10 mouse cellular contexts compared by ENCODE assay signal in the genomic region with DNA sequence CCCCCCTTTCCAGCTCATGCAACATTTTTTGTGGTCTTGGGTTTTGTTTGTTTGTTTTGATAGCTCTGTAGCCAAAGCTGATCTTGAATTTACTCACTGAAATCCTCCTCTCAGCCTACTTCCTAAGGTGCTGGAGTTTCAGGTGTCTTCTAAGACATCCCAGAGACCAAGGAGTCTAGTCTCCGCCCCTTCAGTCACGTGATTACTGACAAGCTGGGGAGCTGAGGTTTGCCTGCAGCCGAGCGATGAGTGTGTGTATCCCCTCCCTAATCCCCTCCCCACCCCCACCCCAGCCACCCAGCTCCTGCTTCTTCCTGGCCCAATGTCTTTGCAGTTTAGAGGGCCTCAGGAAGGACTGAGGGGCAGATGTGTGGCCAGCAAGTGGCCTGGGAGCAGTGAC. TPM values are rescaled to one million over a fixed set of nuclear protein-coding genes. Genes with fewer than 3 reads are reported as not detected.
A peak's percentile ranks its signal among the peaks of the same experiment; 100 is the strongest.
DNase-seq lines count a peak whose midpoint lies in the region; ATAC-seq and TF ChIP-seq lines count a peak whose summit lies in the region.
"Had no signal": no experiment of that assay in that cellular context is flagged by ENCODE, and none has a peak within 500 bp of the region (broad histone marks: within the 10 kb centered on the region; RNA-seq: fewer than 3 reads in every experiment).

No protein-coding gene starts in this region.

- no peaks in the 10 kb centered on the region for H3K9me3 ChIP-seq in lung, embryonic 14.5 days (ENCODE audit: low read depth, low read length)
- no peaks in the 10 kb centered on the region for H3K9me3 ChIP-seq in embryonic facial prominence, embryonic 11.5 days (replicated peaks; ENCODE audit: control insufficient read depth, low read length)
- no peaks in the 10 kb centered on the region for H3K9me3 ChIP-seq in intestine, embryonic 16.5 days (ENCODE audit: control insufficient read depth, low read length)
- H3K9me3 ChIP-seq in neural tube, embryonic 14.5 days (ENCODE audit: control insufficient read depth, low read length) = no peaks in the 10 kb centered on the region

- no peak for ATAC-seq in lung, embryonic 14.5 days (ENCODE audit: insufficient read depth)
- no peak; the same call in 1 of the 2 replicates for ATAC-seq in embryonic facial prominence, embryonic 11.5 days (replicated peaks; ENCODE audit: insufficient number of reproducible peaks, low FRiP score, low TSS enrichment, low read depth)
- ATAC-seq in intestine, embryonic 16.5 days = no peak
- no peak for ATAC-seq in neural tube, embryonic 14.5 days (ENCODE audit: low read depth)

- intact Hi-C loops in left cerebral cortex, postnatal 25 days (cut with DNase I) = no loop called here

- peak; percentile 40 for DNase-seq in lung, embryonic 14.5 days
- no peak for DNase-seq in lung, postnatal 4 days
- DNase-seq in embryonic facial prominence, embryonic 11.5 days (ENCODE audit: low spot score) = peak; percentile 62
- DNase-seq in kidney, postnatal 14 days = no peak
- no peak for DNase-seq in heart, adult 9 months (ENCODE audit: low spot score in 2 of 2)
- DNase-seq in left cerebral cortex, postnatal 25 days (ENCODE audit: low spot score in 2 of 2) = no peak

- H3K4me2 ChIP-seq in lung, embryonic 14.5 days = no peak overlapping the region; the same call in 1 of the 2 replicates
- peak overlapping the region; percentile 7; the same call in 1 of the 2 replicates for H3K4me2 ChIP-seq in embryonic facial prominence, embryonic 11.5 days (ENCODE audit: low read depth, low read length)
- H3K4me2 ChIP-seq in intestine, embryonic 16.5 days (ENCODE audit: low read depth, low read length) = no peak overlapping the region
- peak overlapping the region; percentile 80; the same call in 1 of the 2 replicates for H3K4me2 ChIP-seq in neural tube, embryonic 14.5 days (ENCODE audit: low read depth, low read length)

- peak overlapping the region; percentile 40; the same call in 1 of the 2 replicates for H3K4me3 ChIP-seq in lung, embryonic 14.5 days (ENCODE audit: low read depth, low read length)
- H3K4me3 ChIP-seq in embryonic facial prominence, embryonic 11.5 days (ENCODE audit: low read depth, low read length) = no peak overlapping the region
- H3K4me3 ChIP-seq in intestine, embryonic 16.5 days (ENCODE audit: low read length) = no peak overlapping the region
- no peak overlapping the region for H3K4me3 ChIP-seq in neural tube, embryonic 14.5 days (ENCODE audit: low read depth, low read length)

- H3K36me3 ChIP-seq in lung, embryonic 14.5 days (ENCODE audit: insufficient read depth) = no peaks in the 10 kb centered on the region
- H3K36me3 ChIP-seq in embryonic facial prominence, embryonic 11.5 days (replicated peaks; ENCODE audit: control insufficient read depth, insufficient read depth, low read depth, low read length) = no peaks in the 10 kb centered on the region
- no peaks in the 10 kb centered on the region for H3K36me3 ChIP-seq in intestine, embryonic 16.5 days (ENCODE audit: control insufficient read depth, insufficient read depth, low read length)
- no peaks in the 10 kb centered on the region; the same call in 1 of the 2 replicates for H3K36me3 ChIP-seq in neural tube, embryonic 14.5 days (ENCODE audit: control insufficient read depth, insufficient read depth, low read length)

- 13% methylated on average over 4 of the region's 4 CpGs for WGBS in lung, embryonic 14.5 days
- WGBS in embryonic facial prominence, embryonic 11.5 days = 6% methylated on average over 4 of the region's 4 CpGs
- 20% methylated on average over 4 of the region's 4 CpGs for WGBS in intestine, embryonic 16.5 days
- WGBS in neural tube, embryonic 14.5 days = 7% methylated on average over 4 of the region's 4 CpGs

- TF ChIP-seq CTCF in lung, embryonic 14.5 days (IDR thresholded peaks at IDR 0.05; ENCODE audit: low read depth) = no peak

- no peak overlapping the region for H3K9ac ChIP-seq in lung, embryonic 14.5 days
- no peak overlapping the region for H3K9ac ChIP-seq in embryonic facial prominence, embryonic 11.5 days (replicated peaks; ENCODE audit: low read length)
- H3K9ac ChIP-seq in intestine, embryonic 16.5 days (ENCODE audit: low read depth, low read length) = 0 out of 2 replicates have a peak overlapping the region, but pooled peaks have one; percentile 65
- H3K9ac ChIP-seq in neural tube, embryonic 14.5 days (replicated peaks; ENCODE audit: low read depth, low read length) = no peak overlapping the region

- H3K4me1 ChIP-seq in lung, embryonic 14.5 days (ENCODE audit: insufficient read depth) = no peaks in the 10 kb centered on the region
- peaks cover 2% of the 10 kb centered on the region; the same call in 1 of the 2 replicates for H3K4me1 ChIP-seq in embryonic facial prominence, embryonic 11.5 days (ENCODE audit: control insufficient read depth, insufficient read depth, low read length)
- peaks cover 11% of the 10 kb centered on the region for H3K4me1 ChIP-seq in intestine, embryonic 16.5 days (ENCODE audit: control insufficient read depth, insufficient read depth, low read length)
- peaks cover 25% of the 10 kb centered on the region for H3K4me1 ChIP-seq in neural tube, embryonic 14.5 days (ENCODE audit: control insufficient read depth, insufficient read depth, low read length)

- H3K27me3 ChIP-seq in lung, embryonic 14.5 days (ENCODE audit: insufficient read depth, low read length) = peaks cover 14% of the 10 kb centered on the region
- H3K27me3 ChIP-seq in embryonic facial prominence, embryonic 11.5 days (ENCODE audit: control insufficient read depth, insufficient read depth, low read length) = peaks cover 7% of the 10 kb centered on the region; the same call in 1 of the 2 replicates
- peaks cover 7% of the 10 kb centered on the region; the same call in 1 of the 2 replicates for H3K27me3 ChIP-seq in intestine, embryonic 16.5 days (replicated peaks; ENCODE audit: control insufficient read depth, insufficient read depth, low read length)
- H3K27me3 ChIP-seq in neural tube, embryonic 14.5 days (ENCODE audit: control insufficient read depth, insufficient read depth, low read length) = no peaks in the 10 kb centered on the region

- no peak overlapping the region for H3K27ac ChIP-seq in lung, embryonic 14.5 days (ENCODE audit: low read depth)
- H3K27ac ChIP-seq in embryonic facial prominence, embryonic 11.5 days (replicated peaks; ENCODE audit: low read depth, low read length) = no peak overlapping the region
- no peak overlapping the region for H3K27ac ChIP-seq in intestine, embryonic 16.5 days (ENCODE audit: low read length)
- no peak overlapping the region for H3K27ac ChIP-seq in neural tube, embryonic 14.5 days (ENCODE audit: low read depth, low read length)

RNA-seq across cellular contexts. Expression of a gene that starts 5.5 kb away (rescaled TPM):
- polyA plus RNA-seq in lung, embryonic 14.5 days (2014; fragmentation: Nextera tagmentation; extraction: Ambion mirVana) = 0.54 and 0.72 TPM in 2 replicates
- 2.9 and 4.0 TPM in 2 replicates for polyA plus RNA-seq in embryonic facial prominence, embryonic 11.5 days (2014; fragmentation: Nextera tagmentation; extraction: Ambion mirVana)
- polyA plus RNA-seq in intestine, embryonic 16.5 days (2015; fragmentation: Nextera tagmentation; extraction: Ambion mirVana) = 1.0 and 1.2 TPM in 2 replicates
- 12.6 and 13.0 TPM in 2 replicates for polyA plus RNA-seq in neural tube, embryonic 14.5 days (2014; fragmentation: Nextera tagmentation; extraction: Ambion mirVana)
- total RNA-seq in left cerebral cortex, postnatal 25 days (2021) = 10 to 100 TPM; 19.1 to 20.9 TPM

RNA-seq across cellular contexts. Expression of a gene that starts 16.2 kb away (rescaled TPM):
- 121 and 125 TPM in 2 replicates for polyA plus RNA-seq in lung, embryonic 14.5 days (2014; fragmentation: Nextera tagmentation; extraction: Ambion mirVana)
- polyA plus RNA-seq in embryonic facial prominence, embryonic 11.5 days (2014; fragmentation: Nextera tagmentation; extraction: Ambion mirVana) = 149 and 150 TPM in 2 replicates
- 79.3 and 90.1 TPM in 2 replicates for polyA plus RNA-seq in intestine, embryonic 16.5 days (2015; fragmentation: Nextera tagmentation; extraction: Ambion mirVana)
- 155 and 159 TPM in 2 replicates for polyA plus RNA-seq in neural tube, embryonic 14.5 days (2014; fragmentation: Nextera tagmentation; extraction: Ambion mirVana)
- 10 to 100 TPM; 88.0 to 95.9 TPM for total RNA-seq in left cerebral cortex, postnatal 25 days (2021)

RNA-seq across cellular contexts. Expression of a gene that starts 18.0 kb away (rescaled TPM):
- 4.3 and 4.4 TPM in 2 replicates for polyA plus RNA-seq in lung, embryonic 14.5 days (2014; fragmentation: Nextera tagmentation; extraction: Ambion mirVana)
- 5.1 and 5.3 TPM in 2 replicates for polyA plus RNA-seq in embryonic facial prominence, embryonic 11.5 days (2014; fragmentation: Nextera tagmentation; extraction: Ambion mirVana)
- 8.3 and 9.0 TPM in 2 replicates for polyA plus RNA-seq in intestine, embryonic 16.5 days (2015; fragmentation: Nextera tagmentation; extraction: Ambion mirVana)
- polyA plus RNA-seq in neural tube, embryonic 14.5 days (2014; fragmentation: Nextera tagmentation; extraction: Ambion mirVana) = 8.9 and 9.3 TPM in 2 replicates
- total RNA-seq in left cerebral cortex, postnatal 25 days (2021) = 10 to 100 TPM in 1 of 2 experiments, 1 to 10 TPM in 1; 9.5 to 12.2 TPM

RNA-seq across cellular contexts. Expression of a gene that starts 35.0 kb away (rescaled TPM):
- 0.12 and 0.16 TPM in 2 replicates for polyA plus RNA-seq in lung, embryonic 14.5 days (2014; fragmentation: Nextera tagmentation; extraction: Ambion mirVana)
- polyA plus RNA-seq in embryonic facial prominence, embryonic 11.5 days (2014; fragmentation: Nextera tagmentation; extraction: Ambion mirVana) = 0.27 and 0.43 TPM in 2 replicates
- 0.31 and 0.32 TPM in 2 replicates for polyA plus RNA-seq in intestine, embryonic 16.5 days (2015; fragmentation: Nextera tagmentation; extraction: Ambion mirVana)
- 1.7 and 2.6 TPM in 2 replicates for polyA plus RNA-seq in neural tube, embryonic 14.5 days (2014; fragmentation: Nextera tagmentation; extraction: Ambion mirVana)
- 10 to 100 TPM in 1 of 2 experiments, 1 to 10 TPM in 1; 8.2 to 10.9 TPM for total RNA-seq in left cerebral cortex, postnatal 25 days (2021)
- total RNA-seq: hematopoietic stem cell, adult 5-6 weeks; liver, adult 2 months had no signal
- polyA plus RNA-seq: liver, adult 2 months had no signal

RNA-seq across cellular contexts. Expression of a gene that starts 39.7 kb away (rescaled TPM):
- polyA plus RNA-seq in lung, embryonic 14.5 days (2014; fragmentation: Nextera tagmentation; extraction: Ambion mirVana) = 5,317 and 5,483 TPM in 2 replicates
- polyA plus RNA-seq in embryonic facial prominence, embryonic 11.5 days (2014; fragmentation: Nextera tagmentation; extraction: Ambion mirVana) = 3,270 and 3,568 TPM in 2 replicates
- 4,291 and 4,407 TPM in 2 replicates for polyA plus RNA-seq in intestine, embryonic 16.5 days (2015; fragmentation: Nextera tagmentation; extraction: Ambion mirVana)
- polyA plus RNA-seq in neural tube, embryonic 14.5 days (2014; fragmentation: Nextera tagmentation; extraction: Ambion mirVana) = 2,427 and 2,505 TPM in 2 replicates
- 100 to 1,000 TPM; 550 to 570 TPM for total RNA-seq in left cerebral cortex, postnatal 25 days (2021)

Comparison
In these comparisons a context has a peak if more than half of its experiments do, and no peak if none do; other contexts are left out.
1. DNase-seq: peak in lung, embryonic 14.5 days (single experiment) and embryonic facial prominence, embryonic 11.5 days (single experiment); none in lung, postnatal 4 days (0 of 2), kidney, postnatal 14 days (single experiment), heart, adult 9 months (0 of 2) and left cerebral cortex, postnatal 25 days (0 of 2).
2. H3K4me2 ChIP-seq: peak in embryonic facial prominence, embryonic 11.5 days (single experiment) and neural tube, embryonic 14.5 days (single experiment); none in lung, embryonic 14.5 days (single experiment) and intestine, embryonic 16.5 days (single experiment).